Mouse (Mus musculus) megakaryocyte progenitor cell, adult 5-6 weeks (primary cell): Measurements from ENCODE around the gene Zfp780b. TPM values are rescaled to one million over a fixed set of nuclear protein-coding genes. Genes with fewer than 3 reads are reported as not detected.
"Not testable (repeated sequence)": the region's sequence is repeated elsewhere in the genome, so short reads cannot be mapped to it uniquely, and the experiment has no call there.

Experiments used
- ATAC-seq: replicated peaks from 2 replicates; pipeline ENCODE4 v1.8.0; 2016; ENCODE audit warnings: mild to moderate bottlenecking, moderate TSS enrichment, inconsistent platforms; ENCODE audit not compliant: poor library complexity
- total RNA-seq, 2 experiments: library from RNA; stranded (forward) in 1 of 2; stranded (reverse) in 1 of 2; fragments of 157-497, 149-512 nt in 1 of 2; fragments of 200-1000 nt in 1 of 2; gene quantifications; 2 replicates each; pipeline versions ENCODE4 v1.2.3 to v1.2.4; 2015 to 2017

Gene Zfp780b
- total RNA-seq (2015) (12.9 and 17.9 TPM in 2 replicates), total RNA-seq (2017) (11.4 and 14.4 TPM in 2 replicates)

GRCm38 (mm10) chr7:27978683-27979528, at the start of gene Zfp780b:
Zfp780b (minus strand) TSS chr7:27979171.
- peak; percentile 93 for ATAC-seq

GRCm38 (mm10) chr7:28014445-28014810, 35.5 kb upstream of the Zfp780b start:
- peak; percentile 32; the same call in 1 of the 2 replicates for ATAC-seq

- ATAC-seq, result peak; percentile 95
Measured at GRCm38 (mm10) chr7:28013549-28014444, 34.8 kb upstream of the Zfp780b start, which contains the start of gene Zfp850. Zfp850 (minus strand) TSS chr7:28014115.

GRCm38 (mm10) chr7:28010271-28010670, 31.3 kb upstream of the Zfp780b start:
- ATAC-seq, result no peak

GRCm38 (mm10) chr7:27982197-27982596, 3.2 kb upstream of the Zfp780b start:
- no peak for ATAC-seq

- ATAC-seq, result not testable (repeated sequence)
Measured at GRCm38 (mm10) chr7:27949451-27949850, 29.5 kb downstream of the Zfp780b start.

GRCm38 (mm10) chr7:27941869-27942268, 37.1 kb downstream of the Zfp780b start:
- 0 out of 2 replicates have a peak, but pooled peaks have one; percentile 37 for ATAC-seq

- ATAC-seq, result not testable (repeated sequence)
Measured at GRCm38 (mm10) chr7:27933800-27934158, 45.2 kb downstream of the Zfp780b start.

- ATAC-seq, result peak; percentile 89
Measured at GRCm38 (mm10) chr7:27933050-27933799, 45.7 kb downstream of the Zfp780b start.

GRCm38 (mm10) chr7:27928818-27929695, 49.9 kb downstream of the Zfp780b start, which contains the start of gene Zfp974:
Zfp974 (minus strand) TSS chr7:27929460.
- ATAC-seq, result peak; percentile 76

- ATAC-seq, result not testable (repeated sequence)
Measured at GRCm38 (mm10) chr7:27927041-27927440, 51.9 kb downstream of the Zfp780b start.

GRCm38 (mm10) chr7:27910952-27911351, 68.0 kb downstream of the Zfp780b start:
- ATAC-seq, result not testable (repeated sequence)

Other genes with a start within 250 kb of the Zfp780b start
- gene Zfp60, start 247.8 kb downstream of the Zfp780b start, total RNA-seq (2015), result 7.6 and 11.3 TPM in 2 replicates
- gene Zfp60, start 247.8 kb downstream of the Zfp780b start, total RNA-seq (2017), result 5.5 and 7.5 TPM in 2 replicates
- 6.1 and 6.3 TPM in 2 replicates for gene Zfp626, start 172.0 kb downstream of the Zfp780b start, total RNA-seq (2015)
- 6.4 and 6.7 TPM in 2 replicates for gene Zfp626, start 172.0 kb downstream of the Zfp780b start, total RNA-seq (2017)
- 4.9 and 5.8 TPM in 2 replicates for gene Zfp59, start 140.6 kb downstream of the Zfp780b start, total RNA-seq (2015)
- 5.8 and 7.4 TPM in 2 replicates for gene Zfp59, start 140.6 kb downstream of the Zfp780b start, total RNA-seq (2017)
- gene Zfp607a, start 121.6 kb downstream of the Zfp780b start, total RNA-seq (2015), result 6.5 and 7.9 TPM in 2 replicates
- 8.4 and 9.0 TPM in 2 replicates for gene Zfp607a, start 121.6 kb downstream of the Zfp780b start, total RNA-seq (2017)
- gene Zfp974, start 49.7 kb downstream of the Zfp780b start, total RNA-seq (2015), result 0.59 and 2.4 TPM in 2 replicates
- 0.58 and 3.3 TPM in 2 replicates for gene Zfp974, start 49.7 kb downstream of the Zfp780b start, total RNA-seq (2017)
- gene Zfp850, start 34.9 kb upstream of the Zfp780b start, total RNA-seq (2015), result 6.0 and 7.8 TPM in 2 replicates
- 5.4 and 13.1 TPM in 2 replicates for gene Zfp850, start 34.9 kb upstream of the Zfp780b start, total RNA-seq (2017)
- 151 and 170 TPM in 2 replicates for gene Psmc4, start 70.9 kb upstream of the Zfp780b start, total RNA-seq (2015)
- gene Psmc4, start 70.9 kb upstream of the Zfp780b start, total RNA-seq (2017), result 142 and 166 TPM in 2 replicates
- not detected in 2 replicates for gene Fcgbp, start 92.1 kb upstream of the Zfp780b start, total RNA-seq (2015)
- gene Fcgbp, start 92.1 kb upstream of the Zfp780b start, total RNA-seq (2017), result not detected in 2 replicates
- gene 9530053A07Rik, start 150.3 kb upstream of the Zfp780b start, total RNA-seq (2015), result not detected in 2 replicates
- not detected in 2 replicates for gene 9530053A07Rik, start 150.3 kb upstream of the Zfp780b start, total RNA-seq (2017)
- gene Fbl, start 190.5 kb upstream of the Zfp780b start, total RNA-seq (2015), result 164 and 172 TPM in 2 replicates
- 207 and 270 TPM in 2 replicates for gene Fbl, start 190.5 kb upstream of the Zfp780b start, total RNA-seq (2017)
- gene Dyrk1b, start 200.3 kb upstream of the Zfp780b start, total RNA-seq (2015), result 1.2 and 2.1 TPM in 2 replicates
- 1.1 and 1.2 TPM in 2 replicates for gene Dyrk1b, start 200.3 kb upstream of the Zfp780b start, total RNA-seq (2017)